Mouse (Mus musculus): Measurements from ENCODE around the gene Slc1a4. TPM values are rescaled to one million over a fixed set of nuclear protein-coding genes. Genes with fewer than 3 reads are reported as not detected.

The Slc1a4 gene
- polyA plus RNA-seq, 1 experiment from 2014 or later = 15.3 TPM

DNA sequence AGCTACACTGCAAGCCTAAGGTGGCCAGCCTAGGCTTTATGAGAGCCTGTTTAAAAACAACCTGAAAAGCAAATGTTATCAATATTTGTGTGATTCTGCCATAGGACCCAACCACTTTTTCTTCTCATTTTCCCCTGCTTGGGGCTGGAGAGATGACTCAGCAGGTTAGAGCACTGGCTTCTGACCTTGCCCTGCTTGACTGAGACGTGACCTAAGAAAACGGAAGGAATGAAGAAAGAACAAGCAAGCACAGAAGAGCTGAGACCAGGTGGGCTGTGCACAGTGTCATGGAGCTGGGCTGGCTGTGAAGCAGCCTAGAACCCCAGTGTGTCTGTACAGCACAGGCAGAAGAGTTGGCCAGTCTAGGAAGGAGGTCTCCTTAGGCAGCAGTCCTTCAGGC is 6.2 kb upstream of the Slc1a4 start:
- Histone ChIP-seq H3K4me1 (replicated peaks) (peaks cover 6% of the 10 kb centered on the region; the same call in 1 of the 2 replicates), H3K27ac (no peak overlapping the region), H3K9me3 (no peaks in the 10 kb centered on the region), H3K4me3 (no peak overlapping the region), H3K36me3 (no peaks in the 10 kb centered on the region), H3K27me3 (ENCODE audit: insufficient read depth, poor library complexity, severe bottlenecking) (no peaks in the 10 kb centered on the region)
- no peak for DNase-seq (ENCODE audit: low spot score)
- 72% methylated on average over 2 of the region's 2 CpGs for WGBS

GRCm38 (mm10) chr11:20334301-20334700 is 1.8 kb upstream of the Slc1a4 start:
- Histone ChIP-seq H3K9me3 (no peaks in the 10 kb centered on the region), H3K4me1 (replicated peaks) (peaks cover 40% of the 10 kb centered on the region), H3K27ac (no peak overlapping the region), H3K4me3 (no peak overlapping the region), H3K36me3 (no peaks in the 10 kb centered on the region), H3K27me3 (ENCODE audit: insufficient read depth, poor library complexity, severe bottlenecking) (no peaks in the 10 kb centered on the region)
- no peak for DNase-seq (ENCODE audit: low spot score)
- WGBS = 13% methylated on average over 1 of the region's 1 CpGs

DNA sequence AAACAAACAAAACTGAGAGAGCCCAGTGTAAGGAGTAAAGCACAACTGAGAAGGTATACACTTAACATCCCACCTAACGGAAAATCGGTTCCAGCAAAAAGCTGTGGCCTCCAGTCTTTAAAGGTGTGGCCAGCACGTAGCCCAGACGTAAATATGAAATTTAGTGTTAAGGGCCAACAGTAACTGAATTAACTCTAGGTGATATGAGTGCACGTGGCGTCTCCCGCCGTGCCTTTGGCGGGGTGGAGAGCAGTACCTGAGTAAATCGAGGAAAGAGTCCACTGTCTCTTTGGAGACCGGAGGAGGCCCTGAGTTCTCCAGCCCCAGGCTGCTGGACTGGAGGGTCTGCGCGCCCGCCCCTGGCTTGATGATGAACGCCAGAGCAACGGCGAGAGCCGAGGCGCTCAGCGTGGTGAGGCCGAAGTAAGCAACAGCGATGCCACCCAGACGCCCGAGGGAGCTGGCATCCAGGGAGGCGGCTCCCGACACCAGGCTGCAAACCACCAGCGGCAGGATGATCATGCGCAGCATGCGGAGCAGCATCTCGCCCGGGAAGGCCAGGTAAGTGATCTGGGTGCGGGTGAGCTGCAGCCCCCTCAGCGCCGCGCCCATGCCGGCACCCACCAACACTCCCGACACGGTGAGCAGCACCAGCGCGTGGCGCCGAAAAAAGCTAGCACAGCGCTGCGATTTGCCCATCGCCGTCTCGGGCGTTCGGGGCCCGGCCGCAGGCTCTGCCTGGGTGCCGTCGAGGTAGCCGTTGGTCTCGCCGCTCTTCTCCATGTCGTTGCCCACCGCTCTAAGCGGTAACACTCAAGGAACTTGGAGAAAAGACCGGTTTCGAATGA is 599 bp downstream of the Slc1a4 start:
- H3K9me3 ChIP-seq = no peaks in the 10 kb centered on the region
- WGBS = 2% methylated on average over 61 of the region's 61 CpGs
- no peak for DNase-seq (ENCODE audit: low spot score)
- peak overlapping the region; percentile 68 for H3K4me3 ChIP-seq
- H3K36me3 ChIP-seq = no peaks in the 10 kb centered on the region
- H3K4me1 ChIP-seq (replicated peaks) = peaks cover 40% of the 10 kb centered on the region
- H3K27me3 ChIP-seq (ENCODE audit: insufficient read depth, poor library complexity, severe bottlenecking) = no peaks in the 10 kb centered on the region
- peak overlapping the region; percentile 94 for H3K27ac ChIP-seq

GRCm38 (mm10) chr11:20331027-20331689 is 1.4 kb downstream of the Slc1a4 start:
- Histone ChIP-seq H3K36me3 (no peaks in the 10 kb centered on the region), H3K27ac (peak overlapping the region; percentile 94; the same call in 1 of the 2 replicates), H3K4me1 (replicated peaks) (peaks cover 43% of the 10 kb centered on the region), H3K4me3 (peak overlapping the region; percentile 68), H3K9me3 (no peaks in the 10 kb centered on the region), H3K27me3 (ENCODE audit: insufficient read depth, poor library complexity, severe bottlenecking) (no peaks in the 10 kb centered on the region)
- WGBS = 53% methylated on average over 9 of the region's 9 CpGs
- DNase-seq (ENCODE audit: low spot score) = no peak

DNA sequence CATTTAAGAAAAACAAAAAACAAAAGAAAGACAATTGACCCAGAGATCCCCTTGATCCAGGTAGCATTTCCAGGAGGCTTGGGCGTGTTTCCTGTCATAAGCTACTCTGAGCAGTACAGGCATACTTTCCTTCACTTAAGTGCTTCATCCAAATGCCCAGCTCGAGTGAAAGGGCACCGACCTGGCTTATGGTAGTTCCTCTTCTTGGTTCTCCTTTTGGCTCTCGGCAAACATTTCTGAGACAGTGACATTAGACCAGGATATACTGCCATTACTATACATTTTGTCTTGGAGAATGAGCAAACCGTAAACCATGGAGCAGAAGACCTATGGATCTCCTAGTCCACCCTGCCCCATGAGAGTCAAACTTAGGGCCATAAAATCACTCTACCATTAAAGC is 2.8 kb downstream of the Slc1a4 start:
- H3K9me3 ChIP-seq = no peaks in the 10 kb centered on the region
- H3K4me3 ChIP-seq = 0 out of 2 replicates have a peak overlapping the region, but pooled peaks have one; percentile 68
- peaks cover 43% of the 10 kb centered on the region for H3K4me1 ChIP-seq (replicated peaks)
- DNase-seq (ENCODE audit: low spot score) = no peak
- H3K27me3 ChIP-seq (ENCODE audit: insufficient read depth, poor library complexity, severe bottlenecking) = no peaks in the 10 kb centered on the region
- 92% methylated on average over 5 of the region's 5 CpGs for WGBS
- H3K27ac ChIP-seq = no peak overlapping the region
- H3K36me3 ChIP-seq = no peaks in the 10 kb centered on the region

DNA sequence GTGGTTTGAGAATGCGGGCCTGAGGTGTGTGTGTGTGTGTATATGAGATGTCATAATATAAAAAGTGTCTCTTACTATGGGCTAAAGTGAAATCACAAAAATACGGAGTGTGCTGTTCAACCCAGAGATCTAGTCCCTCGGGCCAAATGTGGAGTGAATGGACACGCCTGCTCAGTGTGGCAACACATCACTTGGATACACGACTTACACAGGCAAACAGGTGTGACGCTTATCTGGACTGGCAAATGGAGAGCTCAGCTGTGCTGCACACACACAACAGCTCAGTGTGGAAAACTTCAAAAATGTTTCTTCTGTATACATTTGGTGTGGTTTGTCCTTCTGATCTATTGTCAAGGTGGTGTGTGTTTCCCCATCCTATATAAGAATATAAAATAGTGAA is 3.7 kb downstream of the Slc1a4 start:
- DNase-seq (ENCODE audit: low spot score) = no peak
- WGBS = 94% methylated on average over 6 of the region's 6 CpGs

DNA sequence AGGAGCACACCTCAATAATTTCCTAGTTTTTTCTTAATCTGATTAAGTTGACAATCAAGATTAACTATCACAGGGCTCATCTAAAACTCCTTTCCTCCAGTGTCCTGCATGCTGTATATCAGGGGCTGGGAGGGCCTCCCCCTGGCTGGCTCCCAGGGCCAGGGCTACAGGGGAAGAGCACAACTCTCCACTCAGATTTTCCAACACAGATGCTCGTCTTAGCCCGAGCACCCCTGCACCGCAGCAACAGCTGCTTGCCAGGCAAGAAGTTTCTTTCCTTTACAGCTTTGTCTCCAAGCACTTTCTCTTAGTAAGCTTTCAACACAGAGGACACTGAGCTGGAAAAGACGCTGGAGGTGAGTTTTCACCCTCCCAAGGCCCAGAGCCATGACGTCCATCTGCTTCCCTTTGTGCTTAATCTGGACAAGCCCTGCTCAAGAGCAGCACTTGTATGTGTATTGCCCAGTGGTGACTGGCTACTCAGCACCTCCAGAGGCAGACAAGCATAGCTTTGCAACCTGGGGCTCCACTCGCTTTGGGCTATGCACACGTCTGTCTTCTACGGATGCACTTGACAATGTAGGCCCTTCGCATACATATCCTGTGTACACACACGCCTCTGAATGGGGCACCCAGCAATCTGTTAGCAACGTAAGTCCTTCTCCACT is 6.1 kb downstream of the Slc1a4 start:
- H3K27me3 ChIP-seq (ENCODE audit: insufficient read depth, poor library complexity, severe bottlenecking) = no peaks in the 10 kb centered on the region
- no peak for DNase-seq (ENCODE audit: low spot score)
- no peaks in the 10 kb centered on the region for H3K36me3 ChIP-seq
- no peak overlapping the region for H3K4me3 ChIP-seq
- H3K9me3 ChIP-seq = no peaks in the 10 kb centered on the region
- WGBS = 86% methylated on average over 11 of the region's 11 CpGs
- peaks cover 22% of the 10 kb centered on the region for H3K4me1 ChIP-seq (replicated peaks)
- 0 out of 2 replicates have a peak overlapping the region, but pooled peaks have one; percentile 23 for H3K27ac ChIP-seq

More for the DNA sequence above, 3.7 kb downstream of the Slc1a4 start:
- Histone ChIP-seq H3K36me3 (no peaks in the 10 kb centered on the region), H3K27me3 (ENCODE audit: insufficient read depth, poor library complexity, severe bottlenecking) (no peaks in the 10 kb centered on the region), H3K9me3 (no peaks in the 10 kb centered on the region), H3K27ac (no peak overlapping the region), H3K4me3 (no peak overlapping the region), H3K4me1 (replicated peaks) (peaks cover 38% of the 10 kb centered on the region)

DNA sequence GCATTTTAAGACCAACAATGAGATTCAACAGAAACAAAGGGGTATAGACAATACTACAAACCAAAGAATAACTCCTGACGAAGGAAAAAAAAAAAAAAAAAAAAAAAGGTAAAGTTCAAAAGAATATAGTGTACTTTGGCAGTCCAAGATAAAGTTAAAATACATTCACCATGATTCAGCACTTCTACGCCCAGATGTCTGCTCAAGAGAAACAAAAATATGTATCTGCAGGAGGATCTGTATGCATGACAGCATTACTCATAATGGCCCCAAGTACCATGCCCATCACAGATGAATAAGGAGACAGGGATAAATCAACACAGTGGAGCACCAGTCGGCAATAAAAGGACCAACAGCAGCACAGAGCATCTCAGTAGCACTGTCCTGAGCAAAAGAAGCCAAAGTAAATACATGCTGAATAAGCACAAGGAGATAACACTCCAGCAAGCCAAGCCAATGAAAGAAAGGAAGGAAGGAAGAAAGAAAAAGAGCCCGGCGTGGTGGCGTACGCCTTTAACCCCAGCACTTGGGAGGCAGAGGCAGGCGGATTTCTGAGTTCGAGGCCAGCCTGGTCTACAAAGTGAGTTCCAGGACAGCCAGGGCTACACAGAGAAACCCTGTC is 7.3 kb downstream of the Slc1a4 start:
- 93% methylated on average over 9 of the region's 9 CpGs for WGBS
- no peaks in the 10 kb centered on the region for H3K9me3 ChIP-seq
- H3K27ac ChIP-seq = no peak overlapping the region
- H3K36me3 ChIP-seq = no peaks in the 10 kb centered on the region
- H3K4me3 ChIP-seq = no peak overlapping the region
- no peak for DNase-seq (ENCODE audit: low spot score)
- H3K4me1 ChIP-seq (replicated peaks) = peaks cover 10% of the 10 kb centered on the region
- no peaks in the 10 kb centered on the region for H3K27me3 ChIP-seq (ENCODE audit: insufficient read depth, poor library complexity, severe bottlenecking)

GRCm38 (mm10) chr11:20324006-20324405 is 8.5 kb downstream of the Slc1a4 start:
- Histone ChIP-seq H3K4me3 (no peak overlapping the region), H3K27ac (no peak overlapping the region), H3K4me1 (replicated peaks) (peaks cover 3% of the 10 kb centered on the region; the same call in 1 of the 2 replicates), H3K27me3 (ENCODE audit: insufficient read depth, poor library complexity, severe bottlenecking) (no peaks in the 10 kb centered on the region), H3K36me3 (no peaks in the 10 kb centered on the region), H3K9me3 (no peaks in the 10 kb centered on the region)
- 95% methylated on average over 3 of the region's 3 CpGs for WGBS
- DNase-seq (ENCODE audit: low spot score) = no peak

GRCm38 (mm10) chr11:20322366-20322765 is 10.1 kb downstream of the Slc1a4 start:
- H3K9me3 ChIP-seq = no peaks in the 10 kb centered on the region
- WGBS = 79% methylated on average over 3 of the region's 3 CpGs
- no peaks in the 10 kb centered on the region for H3K27me3 ChIP-seq (ENCODE audit: insufficient read depth, poor library complexity, severe bottlenecking)
- no peaks in the 10 kb centered on the region for H3K36me3 ChIP-seq
- DNase-seq (ENCODE audit: low spot score) = no peak
- H3K27ac ChIP-seq = no peak overlapping the region
- no peak overlapping the region for H3K4me3 ChIP-seq
- peaks cover 3% of the 10 kb centered on the region; the same call in 1 of the 2 replicates for H3K4me1 ChIP-seq (replicated peaks)

- 80% methylated on average over 3 of the region's 3 CpGs for WGBS
- no peaks in the 10 kb centered on the region for H3K9me3 ChIP-seq
- no peak for DNase-seq (ENCODE audit: low spot score)
- no peaks in the 10 kb centered on the region for H3K4me1 ChIP-seq (replicated peaks)
- no peak overlapping the region for H3K4me3 ChIP-seq
- H3K27me3 ChIP-seq (ENCODE audit: insufficient read depth, poor library complexity, severe bottlenecking) = no peaks in the 10 kb centered on the region
- 0 out of 2 replicates have a peak, but pooled peaks cover 5% of the 10 kb centered on the region for H3K36me3 ChIP-seq
- no peak overlapping the region for H3K27ac ChIP-seq
Measured at GRCm38 (mm10) chr11:20320661-20321060, 11.9 kb downstream of the Slc1a4 start.

GRCm38 (mm10) chr11:20318659-20319454 is 13.7 kb downstream of the Slc1a4 start:
- Histone ChIP-seq H3K4me1 (replicated peaks) (no peaks in the 10 kb centered on the region), H3K27me3 (ENCODE audit: insufficient read depth, poor library complexity, severe bottlenecking) (no peaks in the 10 kb centered on the region), H3K36me3 (peaks cover 8% of the 10 kb centered on the region; the same call in 1 of the 2 replicates), H3K9me3 (no peaks in the 10 kb centered on the region), H3K4me3 (no peak overlapping the region), H3K27ac (no peak overlapping the region)
- no peak for DNase-seq (ENCODE audit: low spot score)
- WGBS = 77% methylated on average over 16 of the region's 16 CpGs

Measured in hindbrain, embryonic 10.5 days (tissue).